Mouse (Mus musculus): ENCODE data around the gene Dhx38. TPM values are rescaled to one million over a fixed set of nuclear protein-coding genes. Genes with fewer than 3 reads are reported as not detected.

Gene Dhx38
- total and polyA plus RNA-seq, 3 experiments: 8.6 to 13.2 (median 13.1) TPM

DNA sequence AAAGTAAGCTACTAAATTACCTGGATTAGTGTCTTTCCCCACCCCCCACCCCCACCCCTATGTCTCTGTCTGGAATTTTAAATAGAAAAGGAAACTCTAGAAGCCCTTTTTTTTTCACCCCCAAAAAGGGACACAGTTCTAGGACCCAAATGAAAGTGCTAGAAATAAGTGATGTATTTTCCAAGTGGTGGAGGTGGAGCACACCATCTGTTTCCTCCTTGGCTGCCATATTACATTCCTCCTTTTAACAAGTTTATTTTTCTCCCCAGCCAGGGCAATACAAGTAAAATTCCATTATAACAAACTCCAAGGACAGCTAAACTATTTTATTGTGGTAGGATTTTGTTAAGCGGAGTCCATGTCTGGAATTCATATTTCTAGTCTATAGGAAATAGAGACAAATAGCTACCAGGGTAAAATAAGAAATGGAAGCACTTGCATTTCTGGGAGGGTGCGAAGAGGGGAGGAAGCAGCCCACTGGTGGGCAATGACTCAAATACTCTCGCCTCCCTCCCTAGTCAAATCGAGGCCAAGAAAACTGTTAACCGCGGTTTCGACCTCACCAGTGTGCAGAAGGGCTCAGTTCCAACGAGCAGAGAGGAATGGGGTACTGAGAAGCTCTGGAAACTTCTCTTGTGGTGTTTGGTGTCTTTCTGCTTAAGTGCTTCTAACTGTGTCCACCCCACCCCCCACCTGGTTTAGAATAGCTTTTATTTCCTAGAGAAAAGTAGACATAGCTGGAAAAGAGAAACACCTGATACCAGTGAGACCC, 22.7 kb downstream of the Dhx38 start:
- Histone ChIP-seq H3K79me2 (replicated peaks; ENCODE audit: control insufficient read depth, insufficient read depth, low read length) (no peaks in the 10 kb centered on the region), H3K36me3 (ENCODE audit: control insufficient read depth, insufficient read depth, low read length) (no peaks in the 10 kb centered on the region), H3K27ac (no peak overlapping the region), H3K4me3 (no peak overlapping the region), H3K27me3 (ENCODE audit: control insufficient read depth, insufficient read depth, low read length) (no peaks in the 10 kb centered on the region), H3K4me1 (ENCODE audit: control insufficient read depth, insufficient read depth, low read length) (no peaks in the 10 kb centered on the region), H3K9ac (ENCODE audit: low read depth, low read length) (no peak overlapping the region)
- intact Hi-C loops (cut with DNase I): no loop called here
- WGBS: 59% methylated on average over 8 of the region's 8 CpGs
- no peak for TF ChIP-seq EP300 (IDR thresholded peaks at IDR 0.05; ENCODE audit: insufficient read depth, low read depth, low read length)
- no peak for TF ChIP-seq CTCF (IDR thresholded peaks at IDR 0.05)
- TF ChIP-seq POLR2A (IDR thresholded peaks at IDR 0.05; ENCODE audit: insufficient read depth, low read depth, low read length): no peak
- no peak for DNase-seq

DNA sequence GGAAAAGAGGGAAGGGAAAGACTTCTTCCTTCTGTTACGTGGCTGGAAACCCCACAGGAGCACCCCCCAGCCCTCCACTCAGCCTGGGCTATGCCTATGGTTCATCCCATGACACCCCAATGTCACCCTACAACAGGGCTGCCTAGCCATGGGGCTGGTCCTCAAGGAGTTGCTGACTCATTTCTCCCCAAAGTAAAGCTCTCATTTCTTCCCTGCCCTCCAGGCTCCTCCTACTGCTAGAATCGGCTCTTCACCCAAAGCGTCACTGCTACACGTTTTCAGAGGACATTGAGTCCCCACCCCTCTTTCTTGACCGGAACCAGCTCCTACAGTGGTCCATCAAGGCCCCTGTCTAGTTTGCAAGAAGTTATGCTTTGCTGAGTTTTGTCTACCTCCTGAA, 23.5 kb downstream of the Dhx38 start:
- H3K27me3 ChIP-seq (ENCODE audit: control insufficient read depth, insufficient read depth, low read length): no peaks in the 10 kb centered on the region
- TF ChIP-seq POLR2A (IDR thresholded peaks at IDR 0.05; ENCODE audit: insufficient read depth, low read depth, low read length) (no peak), EP300 (IDR thresholded peaks at IDR 0.05; ENCODE audit: insufficient read depth, low read depth, low read length) (no peak)
- DNase-seq: no peak
- no peak overlapping the region for H3K27ac ChIP-seq
- no peak overlapping the region for H3K4me3 ChIP-seq
- 66% methylated on average over 5 of the region's 5 CpGs for WGBS
- intact Hi-C loops (cut with DNase I): no loop called here
- H3K79me2 ChIP-seq (replicated peaks; ENCODE audit: control insufficient read depth, insufficient read depth, low read length): no peaks in the 10 kb centered on the region
- no peaks in the 10 kb centered on the region for H3K4me1 ChIP-seq (ENCODE audit: control insufficient read depth, insufficient read depth, low read length)
- H3K9ac ChIP-seq (ENCODE audit: low read depth, low read length): no peak overlapping the region
- H3K36me3 ChIP-seq (ENCODE audit: control insufficient read depth, insufficient read depth, low read length): no peaks in the 10 kb centered on the region

DNA sequence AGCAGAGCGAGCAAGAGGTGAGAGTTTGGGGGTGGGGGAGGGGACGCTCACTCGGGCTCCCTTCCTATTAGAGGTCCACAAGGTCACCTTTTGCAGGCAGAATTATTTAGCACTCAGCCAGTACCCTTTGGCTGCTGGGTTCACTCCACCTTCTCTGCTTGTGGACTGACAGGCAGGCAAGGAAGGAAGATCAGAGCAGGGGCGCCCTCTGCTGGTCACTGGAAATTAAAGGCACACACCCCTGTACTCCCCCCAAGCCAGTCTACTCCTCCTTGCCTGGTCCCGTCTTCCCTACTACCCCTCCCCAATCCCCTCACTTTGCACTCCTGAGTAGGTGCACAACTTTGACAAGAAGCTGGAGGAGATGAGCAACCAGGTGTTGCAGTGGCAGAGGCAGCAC, 29.0 kb downstream of the Dhx38 start:
- TF ChIP-seq EP300 (IDR thresholded peaks at IDR 0.05; ENCODE audit: insufficient read depth, low read depth, low read length): 0 out of 2 replicates have a peak, but pooled peaks have one; percentile 7
- TF ChIP-seq CTCF (IDR thresholded peaks at IDR 0.05): peak; percentile 78
- no peak for TF ChIP-seq POLR2A (IDR thresholded peaks at IDR 0.05; ENCODE audit: insufficient read depth, low read depth, low read length)
- Histone ChIP-seq H3K9ac (ENCODE audit: low read depth, low read length) (no peak overlapping the region), H3K36me3 (ENCODE audit: control insufficient read depth, insufficient read depth, low read length) (no peaks in the 10 kb centered on the region), H3K79me2 (replicated peaks; ENCODE audit: control insufficient read depth, insufficient read depth, low read length) (no peaks in the 10 kb centered on the region), H3K4me1 (ENCODE audit: control insufficient read depth, insufficient read depth, low read length) (no peaks in the 10 kb centered on the region), H3K27me3 (ENCODE audit: control insufficient read depth, insufficient read depth, low read length) (no peaks in the 10 kb centered on the region), H3K27ac (no peak overlapping the region), H3K4me3 (no peak overlapping the region)
- peak; percentile 60 to 76 for DNase-seq
- 6% methylated on average over 5 of the region's 5 CpGs for WGBS
- intact Hi-C loops (cut with DNase I): loop anchor here (10.0 kb wide), 1 partner anchor 1722 kb away; no protein-coding TSS in a partner anchor

DNA sequence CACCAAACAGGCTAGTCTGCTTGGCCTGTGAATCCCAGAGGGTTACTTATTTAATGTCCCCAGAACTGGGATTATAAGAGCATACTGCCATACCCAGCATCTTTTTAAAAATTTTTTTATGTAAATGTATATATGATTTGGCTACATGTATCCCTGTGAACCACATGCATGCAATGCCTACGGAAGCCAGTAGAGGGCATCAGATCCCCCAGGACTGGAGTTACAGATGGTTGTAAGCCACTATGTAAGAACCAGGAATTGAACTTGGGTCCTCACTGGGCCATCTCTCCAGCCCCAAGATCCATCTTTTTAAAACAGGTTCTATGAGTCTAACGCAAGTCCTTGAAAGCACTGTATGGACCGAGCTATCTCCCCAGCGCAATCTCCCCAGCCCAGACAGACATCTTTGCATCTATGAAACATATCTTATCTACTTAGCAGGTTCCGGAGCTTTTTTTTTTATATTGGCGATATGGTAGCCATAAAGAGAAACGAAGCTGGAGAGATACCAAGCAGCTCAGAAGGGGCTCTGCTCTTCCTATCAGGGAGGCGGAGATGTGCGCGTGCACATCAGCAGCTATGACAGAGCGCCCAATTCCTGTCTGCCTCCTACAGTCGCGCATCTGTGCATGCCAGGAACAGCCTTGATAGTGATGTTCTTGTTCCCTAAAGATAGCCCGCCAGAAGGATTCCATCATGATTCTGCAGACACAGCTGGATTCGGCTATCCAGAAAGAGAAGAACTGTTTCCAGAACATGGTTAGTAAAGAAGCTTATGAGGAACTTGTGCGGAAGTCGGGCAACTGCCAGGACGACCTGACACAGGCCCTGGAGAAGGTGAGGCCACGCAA, 30.3 kb downstream of the Dhx38 start:
- peak in 1 of 2 experiments; percentile 45 for DNase-seq
- TF ChIP-seq CTCF (IDR thresholded peaks at IDR 0.05) (peak; percentile 73), EP300 (IDR thresholded peaks at IDR 0.05; ENCODE audit: insufficient read depth, low read depth, low read length) (no peak)
- Histone ChIP-seq H3K9ac (ENCODE audit: low read depth, low read length) (no peak overlapping the region), H3K4me3 (no peak overlapping the region), H3K36me3 (ENCODE audit: control insufficient read depth, insufficient read depth, low read length) (no peaks in the 10 kb centered on the region), H3K27me3 (ENCODE audit: control insufficient read depth, insufficient read depth, low read length) (no peaks in the 10 kb centered on the region), H3K4me1 (ENCODE audit: control insufficient read depth, insufficient read depth, low read length) (no peaks in the 10 kb centered on the region), H3K79me2 (replicated peaks; ENCODE audit: control insufficient read depth, insufficient read depth, low read length) (no peaks in the 10 kb centered on the region), H3K27ac (no peak overlapping the region)
- intact Hi-C loops (cut with DNase I): loop anchor here (10.0 kb wide), 1 partner anchor 1721 kb away; no protein-coding TSS in a partner anchor
- WGBS: 74% methylated on average over 19 of the region's 19 CpGs

DNA sequence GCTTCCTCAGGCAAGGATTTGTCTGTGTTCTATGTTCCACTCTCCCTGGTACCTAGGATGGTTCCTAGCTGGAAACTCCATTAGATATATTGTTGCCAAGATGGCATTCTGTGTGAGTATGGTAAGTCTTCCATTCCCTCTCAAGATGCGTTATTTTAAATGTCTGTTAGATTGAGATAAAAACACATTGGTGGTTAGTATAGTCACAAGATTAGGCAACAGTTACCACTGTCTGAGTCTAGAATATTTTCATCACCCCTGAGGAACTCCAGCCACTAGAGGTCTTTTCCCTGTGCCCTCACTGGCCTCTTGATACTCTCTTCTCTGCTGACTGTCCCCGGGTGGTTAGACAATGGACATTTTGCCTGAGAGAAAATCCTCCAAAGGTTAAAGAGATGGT, 41.7 kb downstream of the Dhx38 start:
- Histone ChIP-seq H3K27me3 (ENCODE audit: control insufficient read depth, insufficient read depth, low read length) (no peaks in the 10 kb centered on the region), H3K4me1 (ENCODE audit: control insufficient read depth, insufficient read depth, low read length) (no peaks in the 10 kb centered on the region), H3K79me2 (replicated peaks; ENCODE audit: control insufficient read depth, insufficient read depth, low read length) (no peaks in the 10 kb centered on the region), H3K36me3 (ENCODE audit: control insufficient read depth, insufficient read depth, low read length) (no peaks in the 10 kb centered on the region), H3K4me3 (no peak overlapping the region), H3K27ac (no peak overlapping the region), H3K9ac (ENCODE audit: low read depth, low read length) (no peak overlapping the region)
- intact Hi-C loops (cut with DNase I): no loop called here
- WGBS: 71% methylated on average over 2 of the region's 2 CpGs
- DNase-seq: no peak
- TF ChIP-seq POLR2A (IDR thresholded peaks at IDR 0.05; ENCODE audit: insufficient read depth, low read depth, low read length) (no peak), CTCF (IDR thresholded peaks at IDR 0.05) (no peak), EP300 (IDR thresholded peaks at IDR 0.05; ENCODE audit: insufficient read depth, low read depth, low read length) (no peak)

DNA sequence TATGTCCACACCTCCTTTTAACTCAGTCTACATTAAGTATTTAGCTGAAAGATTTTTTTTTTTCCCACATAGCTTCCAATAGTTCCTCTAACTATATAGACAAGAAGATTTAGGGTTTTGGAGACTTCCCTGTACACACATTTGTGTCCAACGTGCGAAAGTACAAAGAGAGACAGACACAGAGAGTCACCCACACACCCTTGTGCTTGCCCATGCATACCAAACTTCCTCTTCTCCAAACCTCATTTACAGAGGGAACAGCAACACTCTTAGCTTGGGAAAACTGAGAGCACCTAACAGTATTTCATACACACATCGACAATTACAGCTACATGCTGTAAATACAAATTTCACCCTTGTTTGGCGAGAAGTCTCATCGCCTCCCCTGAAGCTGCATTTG, 60.1 kb downstream of the Dhx38 start:
- Histone ChIP-seq H3K4me1 (ENCODE audit: control insufficient read depth, insufficient read depth, low read length) (no peaks in the 10 kb centered on the region), H3K4me3 (no peak overlapping the region), H3K27ac (no peak overlapping the region), H3K9ac (ENCODE audit: low read depth, low read length) (no peak overlapping the region), H3K36me3 (ENCODE audit: control insufficient read depth, insufficient read depth, low read length) (no peaks in the 10 kb centered on the region), H3K79me2 (replicated peaks; ENCODE audit: control insufficient read depth, insufficient read depth, low read length) (no peaks in the 10 kb centered on the region), H3K27me3 (ENCODE audit: control insufficient read depth, insufficient read depth, low read length) (no peaks in the 10 kb centered on the region)
- 90% methylated on average over 5 of the region's 5 CpGs for WGBS
- intact Hi-C loops (cut with DNase I): no loop called here
- no peak for DNase-seq
- TF ChIP-seq EP300 (IDR thresholded peaks at IDR 0.05; ENCODE audit: insufficient read depth, low read depth, low read length) (no peak), POLR2A (IDR thresholded peaks at IDR 0.05; ENCODE audit: insufficient read depth, low read depth, low read length) (no peak), CTCF (IDR thresholded peaks at IDR 0.05) (no peak)
